Mouse (Mus musculus): Measurements from ENCODE around the gene Ncam1. TPM values are rescaled to one million over a fixed set of nuclear protein-coding genes. Genes with fewer than 3 reads are reported as not detected.

The Ncam1 gene
- polyA plus RNA-seq (2015; fragmentation: Nextera tagmentation; extraction: Ambion mirVana): 309 and 366 TPM in 2 replicates

DNA sequence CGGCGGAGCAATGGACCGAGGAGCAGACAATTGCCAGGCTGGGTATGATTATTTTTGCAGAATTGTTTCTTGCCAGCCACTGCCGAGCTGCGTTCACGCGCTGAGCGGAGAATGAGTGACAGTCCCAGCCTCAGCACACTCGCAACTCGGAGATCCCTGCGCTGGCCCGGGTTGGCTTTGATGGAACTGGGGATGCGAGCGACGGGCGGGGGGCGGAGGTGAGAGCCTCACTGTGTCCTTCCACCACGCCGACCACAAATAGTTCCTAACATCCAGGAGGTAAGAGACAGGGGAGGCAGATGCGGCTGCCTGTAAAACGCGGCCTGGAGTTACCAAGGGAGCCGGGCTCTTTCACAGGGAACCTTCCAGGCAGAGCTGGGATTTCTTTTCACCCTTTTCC is at the start of gene Ncam1:
Ncam1 (minus strand) TSS at position 120 of the 400 bp plus-strand sequence.

DNA sequence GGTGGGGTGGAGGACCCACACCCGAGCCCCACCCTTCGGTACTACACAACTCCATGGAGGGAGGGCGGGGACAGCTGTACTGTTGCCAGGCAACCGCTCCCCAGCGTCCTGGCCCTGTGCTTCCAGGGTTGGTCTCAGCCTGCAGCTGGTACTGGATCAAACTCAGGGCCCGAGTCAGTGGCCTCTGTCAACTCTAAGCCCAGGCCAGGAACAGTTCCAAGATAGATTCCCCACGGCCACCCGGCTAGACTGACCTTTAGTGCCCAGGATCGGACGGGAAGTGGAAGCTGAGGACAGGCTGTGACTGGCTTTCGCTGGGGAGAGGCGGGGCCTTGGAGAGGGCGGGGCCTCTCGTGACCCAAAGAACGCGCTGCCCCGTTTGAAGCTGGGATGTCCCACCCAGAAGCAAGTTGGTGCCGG is 312.8 kb downstream of the Ncam1 start, which contains the start of gene Ttc12:
Ttc12 (minus strand) TSS at position 334 of the 420 bp plus-strand sequence.

All from neural tube, postnatal 0 days (tissue).